Mouse (Mus musculus): Measurements from ENCODE around the gene Cd81. TPM values are rescaled to one million over a fixed set of nuclear protein-coding genes. Genes with fewer than 3 reads are reported as not detected.

Cd81 gene
- 28.6 TPM for polyA plus RNA-seq (2017; shearing (Covaris generic))

DNA sequence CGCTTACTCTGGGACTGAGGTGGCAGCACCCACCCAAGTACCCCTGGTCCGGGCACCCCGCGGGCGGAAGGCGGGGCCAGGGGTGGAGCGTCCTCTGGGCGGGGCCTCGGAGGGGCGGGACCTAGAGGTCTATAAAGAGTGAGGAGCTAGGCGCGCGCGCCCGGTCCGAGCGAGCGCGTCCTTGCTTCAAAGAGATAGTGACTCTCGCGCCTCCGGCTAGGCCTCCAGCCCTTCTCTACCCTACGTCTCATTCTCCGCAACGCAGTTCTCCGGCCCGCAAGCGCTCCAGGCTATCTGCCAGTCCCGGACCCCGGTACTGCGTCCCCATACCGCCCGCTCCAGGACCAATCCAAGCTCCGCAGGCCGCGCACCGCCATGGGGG lies at the start of gene Cd81:
Gene Cd81 (plus strand): TSS at position 114 of the 382 bp plus-strand sequence.

DNA sequence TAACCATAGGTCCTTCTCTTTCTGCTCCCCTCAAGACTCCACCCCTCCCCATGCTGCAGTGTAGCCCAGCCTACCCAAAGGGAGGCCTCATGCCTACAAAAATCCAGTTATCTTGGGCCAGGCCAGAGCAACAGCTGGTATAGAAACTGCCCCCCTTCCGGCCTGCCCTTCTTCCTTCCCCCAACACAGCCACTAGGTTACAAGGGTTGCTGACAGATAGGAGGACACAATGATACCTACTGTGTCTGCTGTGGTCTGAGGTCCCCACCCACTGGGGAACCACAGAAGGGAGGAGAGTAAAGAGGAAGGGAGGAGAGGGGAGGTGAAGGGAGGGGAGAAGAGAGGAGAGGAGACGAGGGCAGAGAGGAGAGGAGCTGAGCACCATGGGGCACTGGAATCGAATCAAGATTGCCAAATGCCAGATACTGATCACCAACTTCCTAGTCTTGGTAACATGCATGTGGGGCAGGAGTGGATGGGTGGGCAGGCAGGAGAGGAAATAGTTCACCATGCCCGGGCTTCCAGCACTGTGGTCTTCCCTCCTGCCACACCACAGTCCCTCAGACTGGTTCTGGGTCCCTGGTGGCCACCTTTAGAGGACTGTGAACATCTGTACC lies 47.7 kb upstream of the Cd81 start, which contains the start of gene Tspan32:
Gene Tspan32 (plus strand): TSS at position 320 of the 617 bp plus-strand sequence.

DNA sequence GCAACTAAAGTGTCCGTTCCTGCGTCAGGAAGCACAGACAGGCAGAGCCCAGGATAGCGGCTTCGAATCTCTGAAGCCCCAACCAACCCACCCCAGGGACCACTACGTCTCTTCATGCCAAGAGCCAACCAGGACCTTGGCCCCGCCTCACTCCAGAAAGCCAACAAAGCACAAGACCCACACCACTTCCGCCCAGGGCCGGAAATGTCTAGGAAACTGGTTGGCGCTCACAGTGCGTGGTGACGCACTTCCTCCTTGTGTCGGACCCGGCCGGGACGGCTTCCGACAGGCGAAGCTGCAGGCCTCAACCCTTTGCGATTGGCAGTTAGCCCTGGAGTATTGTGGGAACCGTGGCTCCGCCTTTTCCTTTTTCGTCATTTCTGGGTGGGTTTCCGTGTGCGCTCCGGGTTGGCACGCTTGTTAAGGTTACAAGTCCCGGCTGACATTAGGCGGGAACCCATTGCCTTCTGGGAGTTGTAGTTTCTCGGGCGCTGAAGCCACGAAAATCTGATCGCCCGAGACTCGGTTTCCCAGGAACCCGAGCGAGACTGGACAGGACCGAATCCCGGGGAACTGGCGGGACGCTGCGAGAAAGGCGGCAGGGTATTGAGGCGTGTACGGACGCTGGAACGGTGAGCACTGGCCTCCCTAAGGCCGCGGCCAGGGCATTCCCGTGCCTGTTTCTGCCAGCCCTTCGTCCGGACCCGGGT lies 16.5 kb downstream of the Cd81 start, which contains the start of gene Tssc4:
Gene Tssc4 (plus strand): TSS at position 368 of the 710 bp plus-strand sequence.

DNA sequence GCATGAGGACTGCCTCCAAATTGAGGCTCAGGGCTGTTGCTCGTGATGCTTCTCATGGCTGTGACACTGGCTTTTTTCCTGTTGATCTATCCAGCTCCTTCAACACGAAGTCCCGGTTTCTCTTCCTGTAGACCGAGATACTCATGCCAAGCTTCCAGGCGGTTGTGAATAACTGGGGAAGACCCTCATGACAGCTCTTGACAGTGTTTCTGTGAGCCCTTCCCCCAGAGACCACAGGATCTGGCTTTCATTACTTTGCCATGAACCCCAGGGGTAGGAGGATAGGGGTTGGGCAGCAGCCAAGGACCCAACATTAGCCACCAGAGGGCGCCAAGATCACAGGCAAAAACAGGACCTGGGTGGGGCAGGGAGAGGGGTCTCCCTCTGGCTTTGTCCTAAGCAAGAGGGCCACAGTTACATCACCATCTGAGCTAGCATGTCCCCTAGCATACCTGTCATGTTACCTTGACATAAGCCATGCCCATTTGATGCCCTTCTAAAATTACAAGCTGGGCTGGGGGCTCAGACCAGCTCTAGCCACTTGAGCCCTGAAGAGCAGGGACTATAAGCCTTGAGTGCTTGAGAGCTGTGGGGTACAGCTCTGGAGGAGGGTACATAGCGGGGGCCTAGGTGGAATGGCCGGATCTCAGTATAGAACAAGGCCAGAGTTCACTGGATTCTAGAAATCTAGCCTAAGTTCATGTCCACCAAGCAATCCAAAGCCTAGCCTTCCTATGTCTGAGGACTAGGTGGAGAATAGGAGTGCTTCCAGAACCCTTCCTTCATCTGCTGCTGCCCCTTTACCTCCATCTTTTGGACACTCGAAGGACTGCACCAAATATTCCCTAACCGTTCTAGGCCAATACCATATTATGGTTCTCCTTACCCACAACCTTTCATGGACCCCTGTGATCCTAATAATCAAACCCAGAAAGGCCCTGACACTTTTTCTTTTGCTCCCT lies 42.3 kb downstream of the Cd81 start, which contains the start of gene Trpm5:
Gene Trpm5 (minus strand): TSS at position 51 of the 962 bp plus-strand sequence.

DNA sequence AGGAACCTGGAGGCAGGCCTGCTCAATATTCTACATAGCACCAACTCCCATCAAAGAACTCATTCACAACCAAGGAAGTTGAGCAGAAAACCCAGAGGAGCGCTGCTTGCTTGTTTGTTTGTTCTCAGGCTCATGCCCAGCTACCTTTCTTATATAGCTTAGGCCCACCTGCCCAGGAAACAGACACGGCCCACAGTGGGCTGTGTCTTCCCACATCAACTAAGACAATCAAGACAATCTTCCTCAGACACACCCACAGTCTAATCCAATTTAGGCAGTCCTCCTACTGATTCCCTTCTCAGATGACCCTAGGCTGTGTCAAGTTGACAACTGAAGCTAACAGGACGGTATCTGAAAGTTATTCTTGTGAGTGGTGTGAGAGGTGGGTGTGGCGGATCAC lies 53.5 kb downstream of the Cd81 start, which contains the start of gene Kcnq1:
Gene Kcnq1 (plus strand): TSS at position 301 of the 400 bp plus-strand sequence.

Other genes with a start within 250 kb of the Cd81 start
- gene Th, start 121.6 kb upstream of the Cd81 start, polyA plus RNA-seq (2017; shearing (Covaris generic)), result not detected
- gene Ascl2, start 83.5 kb upstream of the Cd81 start, polyA plus RNA-seq (2017; shearing (Covaris generic)), result 0.31 TPM
- 96.9 TPM for gene Tspan32, start 47.7 kb upstream of the Cd81 start, polyA plus RNA-seq (2017; shearing (Covaris generic))
- gene Tssc4, start 16.5 kb downstream of the Cd81 start, polyA plus RNA-seq (2017; shearing (Covaris generic)), result 18.9 TPM
- not detected for gene Trpm5, start 41.9 kb downstream of the Cd81 start, polyA plus RNA-seq (2017; shearing (Covaris generic))
- not detected for gene Kcnq1, start 53.6 kb downstream of the Cd81 start, polyA plus RNA-seq (2017; shearing (Covaris generic))